Mouse (Mus musculus) embryonic facial prominence, embryonic 10.5 days (tissue): Measurements from ENCODE around the gene Focad. TPM values are rescaled to one million over a fixed set of nuclear protein-coding genes. Genes with fewer than 3 reads are reported as not detected.

ENCODE experiments used
- DNase-seq: peaks from one replicate; pipeline ENCODE4 v3.0.0-alpha.2; 2017; ENCODE audit warnings: low spot score
- H3K27ac ChIP-seq: fragments of 300-500 bp; sonication (generic); replicated peaks from 2 replicates; pipeline ENCODE4 v1.5.1; 2016; ENCODE audit warnings: mild to moderate bottlenecking
- H3K27me3 ChIP-seq: fragments of 300-500 bp; sonication (generic); replicated peaks from 2 replicates; pipeline ENCODE4 v1.6.1; 2016; ENCODE audit warnings: low read depth, mild to moderate bottlenecking; ENCODE audit not compliant: poor library complexity, severe bottlenecking
- H3K36me3 ChIP-seq: fragments of 300-500 bp; sonication (generic); replicated peaks from 2 replicates; pipeline ENCODE4 v1.6.1; 2016; ENCODE audit warnings: mild to moderate bottlenecking, moderate library complexity
- H3K4me1 ChIP-seq: fragments of 300-500 bp; sonication (generic); 2 replicates; pipeline ENCODE4 v1.6.1; 2016
- H3K4me3 ChIP-seq: fragments of 300-500 bp; sonication (generic); 2 replicates; pipeline ENCODE4 v1.5.1; 2016; ENCODE audit warnings: mild to moderate bottlenecking, moderate library complexity
- H3K9me3 ChIP-seq: fragments of 300-500 bp; sonication (generic); 2 replicates; pipeline ENCODE4 v1.6.1; 2016; ENCODE audit warnings: mild to moderate bottlenecking
- WGBS: fragments of 180-500 bp; shearing (Covaris S2); methylation state at CpG from one replicate; pipeline ENCODE4 v1.1.7; 2016; 5-methylcytosine and 5-hydroxymethylcytosine counted together
- polyA plus RNA-seq: library from polyadenylated mRNA; unstranded; fragments of >200 nt; fragmentation: Nextera tagmentation; extraction: Ambion mirVana; gene quantifications from 2 replicates; pipeline ENCODE4 v1.2.1, GENCODE M21; 2016

Gene Focad
- polyA plus RNA-seq, 1 experiment from 2014 or later, result 15.0 TPM

DNA sequence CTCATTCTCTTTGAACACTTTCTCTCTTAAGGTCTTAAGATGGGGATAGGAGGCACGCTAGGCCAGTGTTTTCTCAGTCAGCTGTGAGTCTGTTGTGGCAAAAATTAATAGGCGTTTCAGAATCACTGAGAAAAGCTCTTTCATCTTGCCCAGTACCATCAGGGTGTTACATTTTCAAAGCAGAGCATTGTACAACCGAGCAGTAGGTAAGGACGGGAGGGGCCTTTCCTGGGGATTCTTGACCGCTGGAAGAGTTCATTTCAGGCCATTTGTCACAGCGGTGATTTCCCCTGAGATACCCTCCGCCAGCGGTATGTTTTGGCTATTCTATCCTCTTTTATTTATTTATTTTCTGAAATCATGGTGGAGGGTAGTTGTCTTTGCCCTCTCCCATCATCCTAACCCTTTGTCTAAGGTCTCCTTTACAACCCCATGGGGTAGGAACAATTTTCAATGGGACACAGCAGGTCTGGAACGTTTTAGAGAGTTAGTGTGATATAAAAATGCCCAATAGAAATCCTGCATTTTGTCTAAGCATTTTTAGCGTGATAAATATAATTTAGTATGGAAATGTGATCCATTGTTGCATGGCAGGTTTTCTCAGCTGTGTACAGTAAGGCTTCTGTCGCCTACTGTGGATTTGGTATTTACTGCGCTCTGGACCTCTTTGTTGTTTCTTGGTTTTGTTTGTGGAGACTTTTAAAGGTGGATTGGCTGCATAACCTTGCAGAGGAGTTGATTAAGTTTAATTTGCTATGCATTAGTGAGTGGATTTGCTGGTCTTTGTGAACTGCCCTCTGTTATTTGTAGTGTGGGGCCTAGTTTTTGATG lies 142.7 kb downstream of the Focad start:
- H3K4me1 ChIP-seq, result peaks cover 40% of the 10 kb centered on the region
- peak; percentile 19 for DNase-seq
- no peaks in the 10 kb centered on the region for H3K36me3 ChIP-seq
- H3K4me3 ChIP-seq, result no peak overlapping the region
- H3K9me3 ChIP-seq, result no peaks in the 10 kb centered on the region
- no peaks in the 10 kb centered on the region for H3K27me3 ChIP-seq
- H3K27ac ChIP-seq, result no peak overlapping the region
- 53% methylated on average over 12 of the region's 12 CpGs for WGBS

GRCm38 (mm10) chr4:88238351-88238750 lies 143.9 kb downstream of the Focad start:
- H3K27me3 ChIP-seq, result no peaks in the 10 kb centered on the region
- 52% methylated on average over 7 of the region's 7 CpGs for WGBS
- no peak overlapping the region for H3K27ac ChIP-seq

DNA sequence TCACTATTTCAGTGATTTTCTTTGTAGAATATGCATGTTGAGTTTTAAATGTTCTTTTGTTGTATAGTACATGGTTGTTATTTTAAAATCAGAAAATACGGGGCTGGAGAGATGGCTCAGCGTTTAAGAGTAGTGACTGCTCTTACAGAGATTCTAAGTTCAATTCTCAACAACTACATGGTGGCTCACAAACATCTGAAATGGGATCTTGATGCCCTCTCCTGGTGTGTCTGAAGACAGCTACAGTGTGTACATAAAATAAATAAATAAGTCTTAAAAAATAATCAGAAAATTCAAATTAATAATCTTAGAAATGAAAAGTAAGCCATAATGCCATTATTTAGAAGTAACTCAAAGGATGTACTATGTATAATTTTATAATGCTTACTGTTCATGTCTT lies 149.4 kb downstream of the Focad start:
- no peak overlapping the region for H3K27ac ChIP-seq
- DNase-seq, result no peak
- H3K27me3 ChIP-seq, result no peaks in the 10 kb centered on the region
- peaks cover 9% of the 10 kb centered on the region for H3K4me1 ChIP-seq
- WGBS, result 91% methylated on average over 2 of the region's 2 CpGs
- no peak overlapping the region for H3K4me3 ChIP-seq
- no peaks in the 10 kb centered on the region for H3K36me3 ChIP-seq
- H3K9me3 ChIP-seq, result no peaks in the 10 kb centered on the region

More at GRCm38 (mm10) chr4:88238351-88238750, 143.9 kb downstream of the Focad start:
- Histone ChIP-seq H3K36me3 (no peaks in the 10 kb centered on the region), H3K9me3 (no peaks in the 10 kb centered on the region), H3K4me3 (no peak overlapping the region), H3K4me1 (peaks cover 40% of the 10 kb centered on the region)
- no peak for DNase-seq

DNA sequence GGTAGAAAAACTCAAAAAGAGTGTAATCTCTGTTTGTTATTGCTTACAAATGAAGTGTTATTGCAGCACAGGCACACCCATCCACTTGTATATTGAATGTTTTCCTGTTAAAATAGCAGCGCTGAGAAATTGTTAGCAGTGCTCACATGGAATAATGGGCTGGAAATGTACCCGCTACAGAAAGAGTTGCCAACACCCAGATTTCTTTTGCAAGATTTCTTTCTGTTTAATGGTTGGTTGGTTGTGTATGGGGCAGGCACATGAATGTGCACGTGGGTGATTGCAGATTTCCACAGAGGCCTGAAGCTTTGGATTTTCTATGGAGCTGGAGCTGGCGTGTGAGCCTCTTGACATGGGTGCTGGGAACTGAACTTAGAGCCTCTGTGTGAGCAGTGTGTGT lies 151.1 kb downstream of the Focad start:
- 89% methylated on average over 4 of the region's 4 CpGs for WGBS
- DNase-seq, result no peak
- Histone ChIP-seq H3K27me3 (no peaks in the 10 kb centered on the region), H3K9me3 (no peaks in the 10 kb centered on the region), H3K4me1 (no peaks in the 10 kb centered on the region), H3K4me3 (no peak overlapping the region), H3K27ac (no peak overlapping the region), H3K36me3 (no peaks in the 10 kb centered on the region)

DNA sequence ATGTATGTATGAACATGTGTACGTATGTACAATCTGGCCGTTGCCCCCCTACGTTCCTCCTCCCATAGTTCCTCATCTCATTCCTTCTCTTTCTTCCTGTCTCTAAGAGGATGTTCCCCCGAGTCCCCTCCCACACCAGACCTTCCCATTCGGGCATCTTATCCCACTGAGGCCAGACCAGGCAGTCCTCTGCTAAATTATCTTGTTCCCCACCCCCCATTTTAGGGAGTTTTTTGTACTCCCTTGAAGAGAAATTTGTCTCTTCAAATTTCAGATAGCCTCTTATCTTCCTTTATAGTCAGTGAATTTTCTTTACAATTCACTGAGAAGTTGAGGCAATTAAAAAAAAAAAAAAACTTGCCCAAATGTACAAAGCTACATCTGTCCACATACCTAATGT lies 166.9 kb downstream of the Focad start:
- H3K27ac ChIP-seq, result no peak overlapping the region
- DNase-seq, result no peak
- no peaks in the 10 kb centered on the region for H3K4me1 ChIP-seq
- H3K27me3 ChIP-seq, result no peaks in the 10 kb centered on the region
- no peaks in the 10 kb centered on the region for H3K9me3 ChIP-seq
- WGBS, result 88% methylated on average over 5 of the region's 5 CpGs
- H3K4me3 ChIP-seq, result no peak overlapping the region
- no peaks in the 10 kb centered on the region for H3K36me3 ChIP-seq

DNA sequence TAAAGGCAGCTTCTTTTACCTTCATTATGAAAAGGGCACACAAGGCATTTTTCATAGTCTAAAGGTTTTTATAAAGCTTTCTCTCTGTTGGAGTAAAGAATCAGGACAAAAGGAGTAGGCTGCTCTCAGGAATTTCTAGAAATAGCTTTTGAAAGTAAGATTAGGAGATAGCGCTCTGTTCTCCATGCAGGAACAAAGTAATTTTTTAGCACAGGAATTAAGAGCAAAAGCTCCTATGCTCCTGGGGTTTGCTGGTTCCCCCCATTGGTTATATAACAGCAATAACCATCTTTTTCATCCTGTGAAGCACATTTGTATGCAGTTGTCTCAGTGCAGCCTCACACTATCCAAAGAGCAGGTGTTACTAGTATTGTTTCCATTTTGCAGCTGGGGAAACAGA lies 170.1 kb downstream of the Focad start:
- H3K4me3 ChIP-seq, result no peak overlapping the region
- 73% methylated on average over 1 of the region's 1 CpGs for WGBS
- H3K27ac ChIP-seq, result no peak overlapping the region
- H3K9me3 ChIP-seq, result no peaks in the 10 kb centered on the region
- no peaks in the 10 kb centered on the region for H3K27me3 ChIP-seq
- DNase-seq, result no peak
- no peaks in the 10 kb centered on the region for H3K36me3 ChIP-seq
- H3K4me1 ChIP-seq, result no peaks in the 10 kb centered on the region

DNA sequence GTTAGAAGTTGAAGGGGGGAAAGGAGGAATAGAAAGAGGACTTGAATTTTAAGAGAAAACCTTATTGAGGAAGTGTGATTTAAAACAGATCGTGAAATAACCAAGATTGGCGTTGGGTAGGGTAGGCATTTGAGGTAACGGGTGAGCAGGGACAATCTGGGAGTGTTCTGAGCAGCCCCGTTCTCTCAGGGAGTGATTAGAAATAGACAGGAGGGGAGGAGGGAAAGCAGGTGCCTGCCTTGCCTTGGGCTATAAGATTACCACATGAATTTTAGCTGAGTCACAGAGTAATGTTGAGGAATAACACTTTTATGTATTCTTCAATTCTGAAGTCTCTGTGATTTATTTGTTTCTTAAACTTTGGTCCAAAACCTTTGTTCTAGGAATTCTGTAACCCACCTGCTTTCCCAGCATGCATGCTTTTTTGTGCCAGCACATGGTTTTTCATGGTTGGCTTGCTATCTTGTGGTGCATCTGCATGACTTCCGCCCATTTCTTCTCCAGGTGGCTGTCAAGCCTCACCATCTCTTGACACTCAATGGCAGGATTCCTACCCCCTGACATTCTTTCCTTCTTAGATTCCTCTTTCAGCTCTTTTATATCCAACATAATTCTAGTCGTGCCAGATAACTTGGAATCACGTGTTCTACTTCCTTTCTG lies 176.1 kb downstream of the Focad start:
- DNase-seq, result no peak

GRCm38 (mm10) chr4:88275571-88276041 lies 181.2 kb downstream of the Focad start:
- Histone ChIP-seq H3K4me3 (no peak overlapping the region), H3K9me3 (no peaks in the 10 kb centered on the region), H3K27ac (no peak overlapping the region), H3K36me3 (no peaks in the 10 kb centered on the region), H3K4me1 (peaks cover 3% of the 10 kb centered on the region; the same call in 1 of the 2 replicates), H3K27me3 (no peaks in the 10 kb centered on the region)
- WGBS, result 81% methylated on average over 6 of the region's 6 CpGs
- no peak for DNase-seq

More for the DNA sequence above, 176.1 kb downstream of the Focad start:
- Histone ChIP-seq H3K27me3 (no peaks in the 10 kb centered on the region), H3K27ac (no peak overlapping the region), H3K4me1 (peaks cover under 1% of the 10 kb centered on the region; the same call in 1 of the 2 replicates), H3K36me3 (no peaks in the 10 kb centered on the region), H3K9me3 (no peaks in the 10 kb centered on the region), H3K4me3 (no peak overlapping the region)
- 85% methylated on average over 7 of the region's 7 CpGs for WGBS

DNA sequence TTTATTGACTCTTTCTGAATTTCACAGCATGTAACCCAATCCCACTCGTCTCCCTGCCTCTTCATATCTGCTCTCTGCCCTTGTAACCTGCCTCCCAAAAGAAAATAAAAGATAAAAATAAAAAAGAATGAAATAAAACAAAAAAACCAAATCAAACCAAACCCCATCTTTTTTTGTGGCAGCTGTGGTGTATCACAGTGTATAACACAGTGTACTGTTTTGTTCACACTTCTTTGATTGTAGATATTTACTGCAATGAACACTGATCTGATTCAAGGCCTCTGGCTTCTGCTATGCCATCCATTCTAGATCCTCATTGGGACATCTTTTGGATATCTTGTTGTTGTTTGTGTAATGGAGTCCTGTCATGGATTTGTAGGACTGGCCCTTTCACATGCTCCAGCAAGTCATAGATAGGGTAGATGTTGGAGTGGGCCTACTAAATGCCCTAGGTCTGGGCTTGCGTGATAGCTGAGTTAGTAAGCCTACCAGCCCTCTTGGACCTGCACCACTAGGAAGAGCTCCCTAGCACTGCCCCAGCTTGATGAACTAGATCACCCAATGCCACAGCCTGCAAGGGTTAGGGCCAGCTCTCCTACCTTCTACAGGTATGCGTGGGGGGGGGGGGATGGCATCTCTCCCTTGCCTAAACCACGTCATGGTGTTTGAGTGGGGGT lies 181.8 kb downstream of the Focad start:
- Histone ChIP-seq H3K4me3 (no peak overlapping the region), H3K9me3 (no peaks in the 10 kb centered on the region), H3K27me3 (no peaks in the 10 kb centered on the region), H3K27ac (no peak overlapping the region), H3K36me3 (no peaks in the 10 kb centered on the region), H3K4me1 (peaks cover 3% of the 10 kb centered on the region; the same call in 1 of the 2 replicates)
- 85% methylated on average over 4 of the region's 4 CpGs for WGBS
- DNase-seq, result no peak

DNA sequence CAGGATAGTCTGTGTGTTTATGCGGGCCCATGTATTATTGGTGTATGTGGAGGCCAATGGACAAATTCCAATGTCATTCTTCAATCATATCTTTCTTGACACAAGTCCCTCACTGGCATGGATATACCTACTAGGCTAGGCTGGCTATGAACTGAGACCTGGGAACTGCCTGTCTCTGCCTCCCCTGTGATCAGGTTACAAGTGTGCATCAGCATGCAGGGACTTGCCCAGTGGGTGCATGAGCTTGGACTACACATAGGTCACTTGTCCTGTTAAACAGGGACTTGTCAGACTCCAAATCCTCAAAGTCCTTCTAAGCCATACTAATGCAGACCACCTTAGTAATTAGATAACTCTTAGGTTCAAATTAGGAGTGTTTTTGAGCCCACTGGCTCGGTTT lies 184.1 kb downstream of the Focad start:
- no peak overlapping the region for H3K27ac ChIP-seq
- H3K4me3 ChIP-seq, result no peak overlapping the region
- 87% methylated on average over 2 of the region's 2 CpGs for WGBS
- no peaks in the 10 kb centered on the region for H3K27me3 ChIP-seq
- peaks cover 3% of the 10 kb centered on the region; the same call in 1 of the 2 replicates for H3K4me1 ChIP-seq
- no peak for DNase-seq
- H3K9me3 ChIP-seq, result no peaks in the 10 kb centered on the region
- H3K36me3 ChIP-seq, result no peaks in the 10 kb centered on the region

DNA sequence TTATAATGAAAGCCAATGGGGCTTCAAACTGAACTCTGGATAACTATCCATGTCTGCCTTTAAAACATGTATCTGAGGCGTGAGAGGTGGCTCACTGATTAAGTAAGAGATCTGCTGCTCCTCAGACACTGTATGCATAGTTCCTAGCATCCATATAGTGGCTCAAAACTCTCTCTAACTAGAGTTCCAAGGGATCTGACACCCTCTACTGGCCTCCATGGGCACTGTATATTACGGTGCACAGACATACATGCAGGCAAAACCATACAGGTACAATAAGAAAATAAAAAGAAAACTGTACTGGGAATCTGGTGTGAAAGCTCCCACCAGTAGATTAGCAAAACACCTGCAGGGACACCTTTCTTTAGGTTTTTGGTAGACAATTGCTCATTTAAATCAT lies 186.1 kb downstream of the Focad start:
- Histone ChIP-seq H3K4me3 (no peak overlapping the region), H3K27ac (no peak overlapping the region), H3K9me3 (no peaks in the 10 kb centered on the region), H3K4me1 (peaks cover 3% of the 10 kb centered on the region; the same call in 1 of the 2 replicates), H3K27me3 (no peaks in the 10 kb centered on the region), H3K36me3 (no peaks in the 10 kb centered on the region)
- WGBS, result 88% methylated on average over 2 of the region's 2 CpGs
- no peak for DNase-seq

DNA sequence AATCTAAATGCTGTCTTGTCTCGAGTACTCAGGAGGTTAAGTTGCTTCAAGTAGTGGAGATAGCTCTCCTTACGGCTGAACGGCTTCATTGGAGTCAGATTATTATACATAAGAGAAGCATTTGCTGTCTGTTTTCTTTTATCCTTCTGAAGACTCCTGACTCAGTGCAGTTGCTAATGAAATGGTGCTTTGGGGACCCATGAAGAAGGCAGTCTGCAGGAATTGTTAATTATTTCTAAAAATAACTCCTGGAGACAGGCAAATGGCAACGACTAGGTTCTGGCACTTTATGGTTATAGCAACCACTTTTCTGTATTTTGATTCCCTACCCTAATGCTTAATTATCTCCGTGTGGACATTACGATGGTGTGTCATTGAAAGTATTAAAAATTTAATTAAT lies 201.1 kb downstream of the Focad start:
- no peaks in the 10 kb centered on the region for H3K36me3 ChIP-seq
- H3K9me3 ChIP-seq, result no peaks in the 10 kb centered on the region
- no peak for DNase-seq
- 82% methylated on average over 6 of the region's 6 CpGs for WGBS
- no peaks in the 10 kb centered on the region for H3K27me3 ChIP-seq
- H3K27ac ChIP-seq, result no peak overlapping the region
- peaks cover 4% of the 10 kb centered on the region; the same call in 1 of the 2 replicates for H3K4me1 ChIP-seq
- no peak overlapping the region for H3K4me3 ChIP-seq
